Mouse (Mus musculus) bone marrow, adult 2 months (tissue): Measurements from ENCODE around the gene Sox2.

ENCODE experiments used
- CTCF ChIP-seq: fragments of 200-500 bp; IDR thresholded peaks from 2 replicates; pipeline ENCODE4 v1.5.1; 2011; ENCODE audit warnings: low read length, control low read depth; ENCODE audit not compliant: control insufficient read depth, insufficient read depth
- POLR2A ChIP-seq: fragments of 200-500 bp; IDR thresholded peaks from 2 replicates; pipeline ENCODE4 v1.6.1; 2011; ENCODE audit warnings: low read depth, mild to moderate bottlenecking, control low read depth, low read length, borderline replicate concordance; ENCODE audit not compliant: control insufficient read depth

GRCm38 (mm10) chr3:34649726-34650620, at the start of gene Sox2:
- TF ChIP-seq POLR2A: no peak
- TF ChIP-seq CTCF: no peak
